Mouse (Mus musculus) cortical plate, adult 2 months (tissue): ENCODE data around the gene Heg1. TPM values are rescaled to one million over a fixed set of nuclear protein-coding genes. Genes with fewer than 3 reads are reported as not detected.

Experiments used
- H3K27ac ChIP-seq: fragments of 200-500 bp; 2 replicates; pipeline ENCODE4 v1.5.1; 2012; ENCODE audit warnings: low read length, control low read depth, inconsistent platforms; ENCODE audit not compliant: insufficient read depth
- H3K4me1 ChIP-seq: fragments of 200-500 bp; 2 replicates; pipeline ENCODE4 v1.6.1; 2011; ENCODE audit warnings: low read length; ENCODE audit not compliant: control insufficient read depth, insufficient read depth
- H3K4me3 ChIP-seq: fragments of 200-500 bp; 2 replicates; pipeline ENCODE4 v1.5.1; 2011; ENCODE audit warnings: mild to moderate bottlenecking, low read length, control low read depth; ENCODE audit not compliant: insufficient read depth
- CTCF ChIP-seq: fragments of 200-500 bp; IDR thresholded peaks from 2 replicates; pipeline ENCODE4 v1.5.1; 2011; ENCODE audit warnings: mild to moderate bottlenecking, control low read depth, low read length; ENCODE audit not compliant: insufficient read depth; ENCODE audit errors: extremely low read depth
- POLR2A ChIP-seq: fragments of 200-500 bp; IDR thresholded peaks from 2 replicates; pipeline ENCODE4 v1.6.1; 2011; ENCODE audit warnings: mild to moderate bottlenecking, low read length, control low read depth; ENCODE audit not compliant: insufficient read depth; ENCODE audit errors: extremely low read depth
- polyA plus RNA-seq: library from polyadenylated mRNA; depleted of rRNA; stranded (reverse); fragments of >200 nt; gene quantifications from 2 replicates; pipeline ENCODE4 v1.2.3, GENCODE M21; 2012

Gene Heg1
- polyA plus RNA-seq, 1 experiment: 17.5 TPM

DNA sequence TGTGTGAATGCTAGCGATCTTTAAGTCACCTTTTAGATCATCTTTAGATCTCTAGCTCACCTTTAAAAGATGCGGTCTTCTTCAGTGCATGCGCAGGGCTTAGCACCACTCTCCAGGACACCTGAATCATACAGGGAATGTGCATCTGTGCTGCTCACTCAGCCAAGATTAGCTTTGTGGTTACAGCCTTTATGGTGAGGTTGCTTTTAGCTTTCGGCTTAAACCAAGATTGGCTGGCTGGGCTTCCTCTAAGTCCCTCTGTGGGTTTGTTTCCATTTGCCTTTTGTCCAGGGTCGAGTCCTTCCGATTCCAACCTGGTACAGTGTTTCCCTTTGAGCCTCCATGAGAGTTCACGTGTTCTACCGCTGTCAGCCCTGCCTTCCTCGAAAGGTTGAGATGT, 20.1 kb downstream of the Heg1 start:
- H3K27ac ChIP-seq: no peak overlapping the region
- TF ChIP-seq CTCF (no peak), POLR2A (no peak)
- peaks cover 12% of the 10 kb centered on the region for H3K4me1 ChIP-seq
- no peak overlapping the region for H3K4me3 ChIP-seq

GRCm38 (mm10) chr16:33705258-33705657, 21.1 kb downstream of the Heg1 start:
- H3K27ac ChIP-seq: no peak overlapping the region
- TF ChIP-seq POLR2A (no peak), CTCF (no peak)

DNA sequence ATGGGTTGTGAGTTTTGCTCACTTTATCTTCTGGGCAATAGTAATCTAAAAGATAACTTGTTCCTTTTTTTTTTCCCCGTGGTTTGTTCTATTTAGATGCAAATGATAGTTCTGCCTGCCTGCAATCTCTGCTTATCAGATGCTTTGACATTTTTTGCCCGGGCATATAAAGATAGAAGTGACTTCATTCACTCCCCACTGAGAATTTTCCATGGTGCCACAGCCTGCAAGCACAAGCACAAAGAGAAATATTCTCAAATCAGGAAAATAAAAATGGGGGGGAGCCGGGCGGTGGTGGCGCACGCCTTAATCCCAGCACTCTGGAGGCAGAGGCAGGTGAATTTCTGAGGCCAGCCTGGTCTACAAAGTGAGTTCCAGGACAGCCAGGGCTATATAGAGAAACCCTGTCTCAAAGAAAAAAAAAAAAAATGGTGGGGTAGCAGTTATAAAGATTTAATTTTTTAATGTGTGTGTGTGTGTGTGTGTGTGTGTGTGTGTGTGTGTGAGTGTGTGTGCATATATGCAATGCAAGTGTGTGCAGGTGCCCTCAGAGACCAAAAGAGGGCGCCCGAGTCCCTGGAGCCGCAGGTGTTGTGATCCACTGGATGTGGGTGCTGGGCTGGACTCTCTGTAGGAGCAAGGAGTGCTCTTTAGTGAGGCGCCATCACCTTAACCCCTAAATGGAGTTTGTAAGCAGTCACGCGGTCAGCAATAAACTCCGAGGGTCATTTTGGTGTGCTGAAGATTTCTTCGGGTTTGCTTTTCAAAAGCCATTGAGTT, 22.1 kb downstream of the Heg1 start:
- no peak overlapping the region for H3K4me3 ChIP-seq
- H3K4me1 ChIP-seq: peaks cover 4% of the 10 kb centered on the region; the same call in 1 of the 2 replicates
- no peak for TF ChIP-seq POLR2A
- H3K27ac ChIP-seq: no peak overlapping the region

More at GRCm38 (mm10) chr16:33705258-33705657, 21.1 kb downstream of the Heg1 start:
- peaks cover 9% of the 10 kb centered on the region for H3K4me1 ChIP-seq
- no peak overlapping the region for H3K4me3 ChIP-seq

GRCm38 (mm10) chr16:33708031-33708430, 23.9 kb downstream of the Heg1 start:
- peaks cover 4% of the 10 kb centered on the region; the same call in 1 of the 2 replicates for H3K4me1 ChIP-seq
- H3K4me3 ChIP-seq: no peak overlapping the region
- TF ChIP-seq POLR2A (no peak), CTCF (no peak)
- H3K27ac ChIP-seq: no peak overlapping the region

DNA sequence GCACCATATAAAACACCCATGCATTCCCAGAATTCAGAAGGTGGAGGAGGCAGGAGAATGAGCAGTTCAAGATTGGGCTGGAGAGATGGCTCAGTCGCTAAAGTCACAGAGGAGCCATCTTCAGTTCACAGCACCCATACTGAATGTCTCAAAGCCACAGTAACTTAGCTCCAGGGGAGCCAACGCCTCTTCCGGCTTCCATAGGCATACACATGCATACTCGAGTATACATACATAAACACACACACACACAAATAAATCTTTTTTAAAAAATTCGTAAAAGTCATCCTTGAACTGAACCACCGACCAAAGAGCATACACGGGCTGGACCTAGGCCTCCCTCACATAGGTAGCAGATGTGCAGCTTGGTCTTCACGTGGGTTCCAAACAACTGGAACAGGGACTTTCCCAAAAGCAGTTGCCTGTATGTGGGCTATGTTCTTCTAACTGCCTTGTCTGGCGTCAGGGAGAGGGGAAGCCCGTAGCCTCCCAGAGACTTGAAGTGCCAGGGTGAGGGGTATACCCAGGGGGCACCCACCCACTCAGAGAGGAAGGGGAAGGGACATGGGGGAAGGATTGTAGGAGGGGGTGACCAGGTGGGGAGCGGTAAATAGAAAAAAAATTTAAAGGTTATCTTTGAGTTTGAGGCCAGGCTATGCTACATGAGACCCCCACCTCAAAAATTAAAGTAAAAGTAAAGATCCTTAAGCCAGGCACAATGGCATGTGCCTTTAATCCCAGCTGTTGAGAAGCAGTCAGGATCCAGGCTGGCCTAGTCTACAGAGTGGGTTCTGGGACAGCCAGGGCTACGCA, 24.6 kb downstream of the Heg1 start:
- Histone ChIP-seq H3K27ac (no peak overlapping the region), H3K4me1 (peaks cover 4% of the 10 kb centered on the region; the same call in 1 of the 2 replicates), H3K4me3 (no peak overlapping the region)
- TF ChIP-seq CTCF (no peak), POLR2A (no peak)

GRCm38 (mm10) chr16:33714271-33714670, 30.1 kb downstream of the Heg1 start:
- Histone ChIP-seq H3K4me3 (no peak overlapping the region), H3K4me1 (no peaks in the 10 kb centered on the region), H3K27ac (no peak overlapping the region)
- TF ChIP-seq CTCF (no peak), POLR2A (no peak)

DNA sequence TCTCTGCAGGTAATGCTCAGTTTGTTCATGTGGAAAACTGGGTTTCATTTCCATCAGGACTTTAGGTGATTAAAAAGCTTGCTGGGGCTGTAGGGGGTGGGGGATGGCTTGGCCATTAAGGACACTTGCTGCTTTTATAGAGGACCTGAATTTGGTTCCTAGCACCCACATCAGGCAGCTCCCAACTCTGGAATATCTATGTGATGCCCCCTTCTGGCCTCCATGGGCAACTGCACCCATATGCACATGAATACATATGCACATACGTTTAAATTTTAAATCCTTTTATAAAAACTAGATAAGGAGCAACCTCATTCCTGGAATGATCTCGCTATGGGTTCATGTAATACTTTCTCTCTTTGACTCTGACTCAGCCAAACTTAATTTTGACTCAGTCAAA, 39.1 kb downstream of the Heg1 start:
- H3K4me3 ChIP-seq: no peak overlapping the region
- TF ChIP-seq CTCF: no peak
- TF ChIP-seq POLR2A: no peak
- H3K27ac ChIP-seq: no peak overlapping the region
- no peaks in the 10 kb centered on the region for H3K4me1 ChIP-seq

GRCm38 (mm10) chr16:33723983-33724382, 39.8 kb downstream of the Heg1 start:
- TF ChIP-seq CTCF: no peak
- no peak for TF ChIP-seq POLR2A
- H3K27ac ChIP-seq: no peak overlapping the region

GRCm38 (mm10) chr16:33726261-33726660, 42.1 kb downstream of the Heg1 start:
- no peak overlapping the region for H3K4me3 ChIP-seq
- no peak for TF ChIP-seq POLR2A
- no peak for TF ChIP-seq CTCF
- no peaks in the 10 kb centered on the region for H3K4me1 ChIP-seq
- no peak overlapping the region for H3K27ac ChIP-seq

More at GRCm38 (mm10) chr16:33723983-33724382, 39.8 kb downstream of the Heg1 start:
- Histone ChIP-seq H3K4me1 (no peaks in the 10 kb centered on the region), H3K4me3 (no peak overlapping the region)
